Mouse (Mus musculus) hindbrain, embryonic 16.5 days (tissue): ENCODE data around the gene Ankrd44. TPM values are rescaled to one million over a fixed set of nuclear protein-coding genes. Genes with fewer than 3 reads are reported as not detected.

Source experiments
- ATAC-seq: fragments of 200-750 bp; cut with Nextera tagmentation; 2 replicates; pipeline ENCODE4 v1.8.0; 2017; ENCODE audit warnings: moderate TSS enrichment, moderate library complexity
- H3K27ac ChIP-seq: fragments of 300-500 bp; sonication (generic); 2 replicates; pipeline ENCODE4 v1.5.1; 2014; ENCODE audit warnings: low read depth, mild to moderate bottlenecking, control low read depth, low read length, moderate library complexity
- H3K27me3 ChIP-seq: fragments of 300-500 bp; sonication (generic); replicated peaks from 2 replicates; pipeline ENCODE4 v1.6.1; 2014; ENCODE audit warnings: low read length; ENCODE audit not compliant: control insufficient read depth, insufficient read depth
- H3K36me3 ChIP-seq: fragments of 300-500 bp; sonication (generic); 2 replicates; pipeline ENCODE4 v1.6.1; 2014; ENCODE audit warnings: mild to moderate bottlenecking, low read length, moderate library complexity, mixed read lengths; ENCODE audit not compliant: control insufficient read depth, insufficient read depth
- H3K4me1 ChIP-seq: fragments of 300-500 bp; sonication (generic); 2 replicates; pipeline ENCODE4 v1.6.1; 2014; ENCODE audit warnings: low read depth, low read length; ENCODE audit not compliant: control insufficient read depth, insufficient read depth
- H3K4me2 ChIP-seq: fragments of 300-500 bp; sonication (generic); 2 replicates; pipeline ENCODE4 v1.6.1; 2014; ENCODE audit warnings: mild to moderate bottlenecking, low read length, control low read depth, moderate library complexity
- H3K4me3 ChIP-seq: fragments of 300-500 bp; sonication (generic); 2 replicates; pipeline ENCODE4 v1.5.1; 2014; ENCODE audit warnings: mild to moderate bottlenecking, low read length, control low read depth, moderate library complexity
- H3K9ac ChIP-seq: fragments of 300-500 bp; sonication (generic); 2 replicates; pipeline ENCODE4 v1.6.1; 2014; ENCODE audit warnings: low read depth, mild to moderate bottlenecking, control low read depth, low read length, moderate library complexity
- H3K9me3 ChIP-seq: fragments of 300-500 bp; sonication (generic); 2 replicates; pipeline ENCODE4 v1.6.1; 2014; ENCODE audit warnings: mild to moderate bottlenecking, low read length, moderate library complexity; ENCODE audit not compliant: control insufficient read depth
- WGBS: fragments of 180-500 bp; shearing (Covaris S2); extraction: QIAGEN DNeasy Blood & Tissue Kit; methylation state at CpG from one replicate; pipeline ENCODE4 v1.1.7; 2014; 5-methylcytosine and 5-hydroxymethylcytosine counted together
- polyA plus RNA-seq: library from polyadenylated mRNA; unstranded; fragments of >200 nt; fragmentation: Nextera tagmentation; extraction: Ambion mirVana; gene quantifications from 2 replicates; pipeline ENCODE4 v1.2.1, GENCODE M21; 2015

Ankrd44 gene
- polyA plus RNA-seq, 1 experiment from 2014 or later: 19.5 TPM

DNA sequence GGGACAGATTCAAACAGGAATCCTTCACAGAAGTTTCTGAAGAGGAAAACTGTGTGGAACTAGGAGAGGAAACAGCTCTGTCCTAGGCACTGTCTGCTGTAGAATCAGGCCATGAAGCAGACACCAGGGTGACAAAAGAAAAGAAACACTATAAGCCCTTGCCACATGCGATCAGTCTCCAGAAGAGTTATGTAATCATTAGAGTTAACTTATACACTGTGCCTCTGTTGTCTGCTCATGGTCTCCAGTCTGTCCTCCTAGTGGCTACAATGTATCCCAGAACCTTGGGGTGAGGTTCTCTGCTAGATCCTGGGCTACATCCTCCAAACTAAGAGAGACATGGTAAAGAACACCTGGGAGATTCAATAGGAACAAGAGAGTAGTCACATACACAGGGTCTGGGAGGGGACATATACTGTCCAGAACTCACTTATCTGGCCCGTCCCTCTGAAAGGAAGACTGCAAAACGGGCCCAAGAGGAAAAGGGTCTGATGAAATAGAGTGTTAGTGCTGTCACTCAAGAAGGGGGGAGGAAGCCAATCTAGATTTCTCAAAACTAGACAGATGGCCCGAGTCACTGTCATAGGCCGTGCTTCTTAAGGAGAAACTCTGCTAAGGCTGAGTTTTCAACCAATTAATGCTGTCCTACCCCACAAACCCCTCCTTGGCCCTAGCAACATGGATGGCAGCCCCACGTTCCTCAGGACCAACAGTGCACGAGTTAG lies 61.1 kb downstream of the Ankrd44 start:
- peaks cover 3% of the 10 kb centered on the region for H3K4me1 ChIP-seq
- WGBS: 87% methylated on average over 7 of the region's 7 CpGs
- H3K9ac ChIP-seq: no peak overlapping the region
- no peaks in the 10 kb centered on the region for H3K36me3 ChIP-seq
- H3K27ac ChIP-seq: no peak overlapping the region
- no peaks in the 10 kb centered on the region for H3K27me3 ChIP-seq
- H3K9me3 ChIP-seq: no peaks in the 10 kb centered on the region
- ATAC-seq: no peak
- H3K4me2 ChIP-seq: no peak overlapping the region
- H3K4me3 ChIP-seq: no peak overlapping the region

DNA sequence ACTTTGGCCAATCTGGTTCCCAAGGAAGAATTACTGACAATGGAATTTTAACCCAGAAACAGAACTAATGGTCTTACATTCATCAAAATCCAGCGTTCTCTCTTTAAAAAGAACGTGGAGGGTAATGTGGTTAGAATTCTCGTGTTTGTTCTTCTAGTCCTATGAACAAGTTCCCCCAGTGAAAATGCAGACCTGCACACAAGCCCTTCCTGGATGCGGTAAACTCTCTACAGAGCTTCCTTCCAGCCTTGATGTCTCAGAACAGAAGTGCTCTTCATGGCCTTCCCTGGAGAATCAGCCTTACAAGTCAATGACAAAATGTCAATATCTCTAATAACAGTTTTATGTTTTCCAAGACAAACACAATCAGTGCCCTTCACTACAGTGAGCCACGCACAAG lies 65.8 kb downstream of the Ankrd44 start:
- ATAC-seq: no peak
- H3K9me3 ChIP-seq: no peaks in the 10 kb centered on the region
- H3K4me1 ChIP-seq: peaks cover 3% of the 10 kb centered on the region
- H3K36me3 ChIP-seq: no peaks in the 10 kb centered on the region
- no peak overlapping the region for H3K9ac ChIP-seq
- H3K27me3 ChIP-seq: no peaks in the 10 kb centered on the region
- 79% methylated on average over 5 of the region's 5 CpGs for WGBS
- H3K4me2 ChIP-seq: no peak overlapping the region
- H3K4me3 ChIP-seq: no peak overlapping the region
- no peak overlapping the region for H3K27ac ChIP-seq

DNA sequence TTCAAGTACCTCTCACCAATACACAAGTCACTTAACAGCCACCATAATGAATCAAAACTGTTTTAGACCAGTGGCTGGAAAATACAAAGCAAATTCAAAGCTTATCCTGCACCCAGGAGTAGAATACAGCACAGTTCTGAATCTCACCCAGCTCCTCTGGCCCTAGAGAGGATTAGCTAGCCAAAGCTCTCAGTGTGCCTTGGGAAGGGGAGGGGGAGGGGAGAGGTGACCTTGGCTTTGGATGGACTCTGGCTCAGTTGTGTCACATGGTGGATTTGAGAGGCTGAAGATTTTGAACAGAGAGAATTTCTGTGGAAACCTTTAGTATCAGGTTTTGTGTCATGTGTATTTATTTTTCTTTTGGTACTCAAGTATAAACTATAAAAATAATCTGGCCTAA lies 66.3 kb downstream of the Ankrd44 start:
- H3K27ac ChIP-seq: no peak overlapping the region
- no peaks in the 10 kb centered on the region for H3K9me3 ChIP-seq
- no peaks in the 10 kb centered on the region for H3K36me3 ChIP-seq
- no peak overlapping the region for H3K4me3 ChIP-seq
- ATAC-seq: no peak
- H3K4me1 ChIP-seq: peaks cover 3% of the 10 kb centered on the region
- H3K9ac ChIP-seq: no peak overlapping the region
- H3K4me2 ChIP-seq: no peak overlapping the region
- H3K27me3 ChIP-seq: no peaks in the 10 kb centered on the region

DNA sequence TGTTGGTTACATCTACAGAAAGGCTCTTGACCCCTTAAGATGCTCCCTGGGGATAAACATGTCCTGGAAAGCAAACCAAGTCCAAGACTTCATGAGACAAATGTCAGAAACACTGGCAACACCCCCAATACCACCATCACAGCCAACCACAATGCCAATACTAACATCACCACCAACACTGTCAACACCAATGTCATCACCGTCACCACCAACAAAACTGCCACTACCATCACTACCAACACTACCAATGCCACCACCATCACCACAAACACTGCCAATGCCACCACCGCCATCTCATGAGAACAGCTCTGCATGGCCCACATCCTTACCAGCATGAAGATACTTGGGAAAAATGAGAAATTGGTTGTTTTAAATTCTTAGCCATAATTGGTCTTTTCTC lies 67.3 kb downstream of the Ankrd44 start:
- H3K27me3 ChIP-seq: no peaks in the 10 kb centered on the region
- H3K4me3 ChIP-seq: no peak overlapping the region
- no peak overlapping the region for H3K9ac ChIP-seq
- H3K27ac ChIP-seq: no peak overlapping the region
- H3K4me2 ChIP-seq: no peak overlapping the region
- WGBS: 98% methylated on average over 2 of the region's 2 CpGs
- no peak for ATAC-seq
- peaks cover 3% of the 10 kb centered on the region for H3K4me1 ChIP-seq
- no peaks in the 10 kb centered on the region for H3K9me3 ChIP-seq
- no peaks in the 10 kb centered on the region for H3K36me3 ChIP-seq

- H3K36me3 ChIP-seq: no peaks in the 10 kb centered on the region
- WGBS: 97% methylated on average over 7 of the region's 7 CpGs
- ATAC-seq: no peak
- H3K27ac ChIP-seq: no peak overlapping the region
- no peak overlapping the region for H3K9ac ChIP-seq
- no peaks in the 10 kb centered on the region for H3K27me3 ChIP-seq
- H3K4me1 ChIP-seq: peaks cover 8% of the 10 kb centered on the region
- no peaks in the 10 kb centered on the region for H3K9me3 ChIP-seq
- H3K4me2 ChIP-seq: no peak overlapping the region
- no peak overlapping the region for H3K4me3 ChIP-seq
Observed at GRCm38 (mm10) chr1:54856502-54856901, 69.7 kb downstream of the Ankrd44 start.

- WGBS: 85% methylated on average over 3 of the region's 3 CpGs
- Histone ChIP-seq H3K36me3 (no peaks in the 10 kb centered on the region), H3K9ac (no peak overlapping the region)
Observed at GRCm38 (mm10) chr1:54855970-54856369, 70.2 kb downstream of the Ankrd44 start.

DNA sequence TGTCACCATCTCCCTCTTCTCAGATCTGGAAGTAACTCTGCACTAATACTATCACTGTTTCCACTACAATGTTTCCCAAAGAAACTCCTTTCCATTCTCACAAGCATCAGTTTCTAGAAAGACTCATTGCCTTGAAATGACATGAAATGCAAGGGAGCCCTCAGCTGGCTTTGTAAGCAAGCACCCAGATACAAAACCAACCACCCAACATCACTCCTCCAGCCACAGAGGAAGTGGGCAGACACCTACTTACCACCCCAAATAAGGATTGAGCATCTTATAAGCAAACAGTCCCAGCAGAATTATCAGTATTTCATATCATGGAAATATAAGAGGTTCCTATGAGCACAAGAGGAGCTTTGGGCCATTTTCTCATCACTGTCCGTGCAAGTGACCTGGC lies 71.8 kb downstream of the Ankrd44 start:
- Histone ChIP-seq H3K36me3 (no peaks in the 10 kb centered on the region), H3K4me1 (peaks cover 5% of the 10 kb centered on the region), H3K9me3 (no peaks in the 10 kb centered on the region), H3K27me3 (no peaks in the 10 kb centered on the region), H3K9ac (no peak overlapping the region), H3K4me2 (no peak overlapping the region), H3K4me3 (no peak overlapping the region), H3K27ac (no peak overlapping the region)
- WGBS: 86% methylated on average over 1 of the region's 1 CpGs
- ATAC-seq: no peak

More at GRCm38 (mm10) chr1:54855970-54856369, 70.2 kb downstream of the Ankrd44 start:
- Histone ChIP-seq H3K27ac (no peak overlapping the region), H3K4me1 (peaks cover 8% of the 10 kb centered on the region), H3K27me3 (no peaks in the 10 kb centered on the region), H3K4me2 (no peak overlapping the region), H3K4me3 (no peak overlapping the region), H3K9me3 (no peaks in the 10 kb centered on the region)
- ATAC-seq: no peak

DNA sequence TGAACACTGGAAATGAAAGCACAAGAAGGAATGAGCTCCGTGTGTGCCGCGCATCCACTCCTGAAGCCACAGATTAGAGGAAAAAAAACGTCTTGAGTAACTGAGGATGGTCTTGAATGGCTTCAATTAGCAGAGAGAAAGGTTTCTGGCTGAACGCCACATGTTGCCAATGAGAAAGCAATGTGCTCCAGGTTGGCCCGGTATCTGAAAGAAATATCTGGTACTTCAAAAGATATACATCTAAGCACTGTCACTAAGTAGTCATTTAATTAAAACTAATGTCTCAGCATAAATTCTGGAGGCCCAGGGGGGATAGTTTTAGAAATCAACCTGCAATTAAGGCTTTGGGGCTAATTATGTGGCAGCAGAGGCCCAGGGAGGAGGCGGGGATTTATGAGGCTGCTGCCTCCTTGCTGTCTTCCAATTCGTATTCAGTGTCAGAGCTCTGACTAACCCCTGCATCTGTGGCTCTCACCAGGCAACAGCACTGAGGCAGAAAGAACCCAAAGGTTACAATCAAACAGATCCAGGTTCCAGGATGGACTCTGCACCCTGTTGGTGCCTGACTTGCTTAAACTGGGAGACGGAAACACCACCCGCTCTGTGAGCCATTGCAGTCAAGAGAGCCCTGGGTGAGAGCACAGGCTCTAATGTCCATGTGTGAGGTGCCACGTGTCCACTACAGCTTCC lies 72.7 kb downstream of the Ankrd44 start:
- H3K9ac ChIP-seq: no peak overlapping the region
- H3K27ac ChIP-seq: 0 out of 2 replicates have a peak overlapping the region, but pooled peaks have one; percentile 16
- H3K9me3 ChIP-seq: no peaks in the 10 kb centered on the region
- H3K36me3 ChIP-seq: no peaks in the 10 kb centered on the region
- H3K4me2 ChIP-seq: no peak overlapping the region
- H3K4me3 ChIP-seq: no peak overlapping the region
- no peaks in the 10 kb centered on the region for H3K27me3 ChIP-seq
- H3K4me1 ChIP-seq: peaks cover 5% of the 10 kb centered on the region
- ATAC-seq: peak; percentile 59
- WGBS: 53% methylated on average over 11 of the region's 11 CpGs

GRCm38 (mm10) chr1:54851610-54852009 lies 74.6 kb downstream of the Ankrd44 start:
- no peak overlapping the region for H3K4me3 ChIP-seq
- 77% methylated on average over 9 of the region's 9 CpGs for WGBS
- H3K9ac ChIP-seq: no peak overlapping the region
- peaks cover 5% of the 10 kb centered on the region for H3K4me1 ChIP-seq
- H3K36me3 ChIP-seq: no peaks in the 10 kb centered on the region
- H3K27ac ChIP-seq: no peak overlapping the region
- H3K27me3 ChIP-seq: no peaks in the 10 kb centered on the region
- no peaks in the 10 kb centered on the region for H3K9me3 ChIP-seq
- no peak overlapping the region for H3K4me2 ChIP-seq
- no peak for ATAC-seq
